Mouse (Mus musculus) heart, embryonic 15.5 days (tissue): ENCODE data around the gene Ywhah. TPM values are rescaled to one million over a fixed set of nuclear protein-coding genes. Genes with fewer than 3 reads are reported as not detected.
"Not testable (repeated sequence)": the region's sequence is repeated elsewhere in the genome, so short reads cannot be mapped to it uniquely, and the experiment has no call there.

Source experiments
- ATAC-seq: fragments of 200-750 bp; cut with Nextera tagmentation; replicated peaks from 2 replicates; pipeline ENCODE4 v1.8.0; 2017; ENCODE audit warnings: low read depth, moderate TSS enrichment; ENCODE audit not compliant: insufficient number of reproducible peaks, insufficient read depth, low FRiP score
- H3K27ac ChIP-seq: fragments of 300-500 bp; sonication (generic); 2 replicates; pipeline ENCODE4 v1.5.1; 2015; ENCODE audit warnings: mild to moderate bottlenecking, inconsistent platforms
- H3K27me3 ChIP-seq: fragments of 300-500 bp; sonication (generic); 2 replicates; pipeline ENCODE4 v1.6.1; 2015; ENCODE audit warnings: inconsistent platforms
- H3K36me3 ChIP-seq: fragments of 300-500 bp; sonication (generic); 2 replicates; pipeline ENCODE4 v1.6.1; 2015; ENCODE audit warnings: mild to moderate bottlenecking, inconsistent platforms
- H3K4me1 ChIP-seq: fragments of 300-500 bp; sonication (generic); replicated peaks from 2 replicates; pipeline ENCODE4 v1.6.1; 2015; ENCODE audit warnings: inconsistent platforms
- H3K4me2 ChIP-seq: fragments of 300-500 bp; sonication (generic); 2 replicates; pipeline ENCODE4 v1.6.1; 2015; ENCODE audit warnings: inconsistent platforms, mild to moderate bottlenecking, moderate library complexity
- H3K4me3 ChIP-seq: fragments of 300-500 bp; sonication (generic); 2 replicates; pipeline ENCODE4 v1.5.1; 2015; ENCODE audit warnings: mild to moderate bottlenecking, inconsistent platforms
- H3K9ac ChIP-seq: fragments of 300-500 bp; sonication (generic); 2 replicates; pipeline ENCODE4 v1.6.1; 2015; ENCODE audit warnings: mild to moderate bottlenecking, inconsistent platforms
- H3K9me3 ChIP-seq: fragments of 300-500 bp; sonication (generic); replicated peaks from 2 replicates; pipeline ENCODE4 v1.6.1; 2016; ENCODE audit warnings: inconsistent platforms
- WGBS: fragments of 180-500 bp; shearing (Covaris S2); methylation state at CpG from one replicate; pipeline ENCODE4 v1.1.7; 2015; ENCODE audit warnings: mixed read lengths; 5-methylcytosine and 5-hydroxymethylcytosine counted together
- polyA plus RNA-seq: library from polyadenylated mRNA; unstranded; fragments of >200 nt; fragmentation: Nextera tagmentation; extraction: Ambion mirVana; gene quantifications from 2 replicates; pipeline ENCODE4 v1.2.1, GENCODE M21; 2015

Gene Ywhah
- polyA plus RNA-seq, 1 experiment from 2014 or later, result 441 TPM

DNA sequence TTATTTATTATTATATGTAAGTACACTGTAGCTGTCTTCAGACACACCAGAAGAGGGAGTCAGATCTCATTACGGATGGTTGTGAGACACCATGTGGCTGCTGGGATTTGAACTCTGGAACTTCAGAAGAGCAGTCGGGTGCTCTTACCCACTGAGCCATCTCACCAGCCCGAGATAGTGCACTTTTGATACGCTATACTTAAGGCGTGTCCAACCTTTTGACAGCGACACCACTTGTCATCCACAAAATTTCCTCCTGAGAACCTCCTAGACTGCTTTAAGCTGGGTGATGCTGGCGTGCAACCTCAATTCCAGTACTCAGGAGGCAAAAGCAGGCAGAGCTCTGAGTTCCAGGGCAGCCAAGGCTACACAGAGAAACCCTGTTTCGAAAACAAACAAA is 15.0 kb downstream of the Ywhah start:
- H3K4me1 ChIP-seq, ATAC-seq, H3K27me3 ChIP-seq, H3K9me3 ChIP-seq, H3K4me2 ChIP-seq, H3K4me3 ChIP-seq, H3K36me3 ChIP-seq, H3K9ac ChIP-seq, H3K27ac ChIP-seq: not testable (repeated sequence)
- WGBS, result 34% methylated on average over 8 of the region's 8 CpGs

- ATAC-seq, result no peak
- Histone ChIP-seq H3K9me3 (no peaks in the 10 kb centered on the region), H3K4me3 (no peak overlapping the region), H3K36me3 (no peaks in the 10 kb centered on the region), H3K27me3 (no peaks in the 10 kb centered on the region), H3K4me2 (no peak overlapping the region), H3K9ac (no peak overlapping the region), H3K4me1 (peaks cover 6% of the 10 kb centered on the region; the same call in 1 of the 2 replicates), H3K27ac (no peak overlapping the region)
- WGBS, result 18% methylated on average over 7 of the region's 7 CpGs
Observed at GRCm38 (mm10) chr5:33034100-33034499, 15.5 kb downstream of the Ywhah start.

GRCm38 (mm10) chr5:33034916-33035315 is 16.3 kb downstream of the Ywhah start:
- Histone ChIP-seq H3K9ac (no peak overlapping the region), H3K4me3 (no peak overlapping the region), H3K36me3 (no peaks in the 10 kb centered on the region), H3K4me2 (no peak overlapping the region), H3K27me3 (no peaks in the 10 kb centered on the region), H3K9me3 (no peaks in the 10 kb centered on the region), H3K27ac (no peak overlapping the region), H3K4me1 (peaks cover 10% of the 10 kb centered on the region)
- 35% methylated on average over 3 of the region's 3 CpGs for WGBS
- no peak for ATAC-seq

DNA sequence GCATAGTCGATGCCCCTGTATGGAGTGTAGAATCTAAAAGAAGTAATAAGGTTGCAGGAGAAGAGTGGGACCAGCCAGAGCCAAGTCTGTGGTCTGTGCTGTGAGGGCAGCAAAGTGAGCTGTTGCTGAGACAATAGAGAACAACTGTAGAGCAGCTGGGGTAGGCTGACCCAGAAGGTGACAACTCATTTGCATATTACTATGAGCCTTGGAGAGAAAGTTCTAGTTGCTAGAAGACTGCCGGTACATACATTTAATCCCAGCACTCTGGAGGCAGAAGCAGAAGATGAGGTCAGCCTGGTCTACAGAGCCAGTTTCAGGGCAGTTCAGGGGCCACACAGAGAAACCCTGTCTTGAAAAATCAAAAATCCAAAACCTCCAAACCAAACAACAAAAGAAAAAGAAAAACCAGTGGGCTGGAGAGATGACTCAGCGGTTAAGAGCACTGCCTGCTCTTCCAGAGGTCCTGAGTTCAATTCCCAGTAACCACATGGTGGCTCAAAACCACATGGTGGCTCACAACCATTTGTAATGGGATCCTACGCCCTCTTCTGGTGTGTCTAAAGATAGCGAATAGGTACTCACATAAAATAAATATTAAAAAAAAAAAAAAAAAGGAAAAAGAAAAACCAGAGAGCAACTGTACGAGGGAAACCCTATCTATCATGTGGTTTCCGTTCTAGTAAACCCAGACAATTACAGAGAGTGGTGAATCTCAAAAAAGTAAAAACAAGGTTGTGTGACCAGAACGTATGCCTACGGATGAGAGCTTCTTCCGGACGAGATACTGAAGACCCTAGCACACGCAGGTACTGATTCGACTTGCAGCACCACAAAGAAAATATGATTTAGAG is 20.3 kb downstream of the Ywhah start:
- H3K27me3 ChIP-seq, result no peaks in the 10 kb centered on the region
- peaks cover 3% of the 10 kb centered on the region for H3K4me1 ChIP-seq
- no peak overlapping the region for H3K9ac ChIP-seq
- ATAC-seq, result no peak
- WGBS, result 39% methylated on average over 13 of the region's 13 CpGs
- no peak overlapping the region for H3K27ac ChIP-seq
- peak overlapping the region; percentile 17; the same call in 1 of the 2 replicates for H3K4me3 ChIP-seq
- no peaks in the 10 kb centered on the region for H3K36me3 ChIP-seq
- H3K4me2 ChIP-seq, result peak overlapping the region; percentile 58
- H3K9me3 ChIP-seq, result no peaks in the 10 kb centered on the region

GRCm38 (mm10) chr5:33039510-33039911 is 20.9 kb downstream of the Ywhah start:
- ATAC-seq, result no peak
- no peak overlapping the region for H3K27ac ChIP-seq
- H3K27me3 ChIP-seq, result no peaks in the 10 kb centered on the region
- peak overlapping the region; percentile 58 for H3K4me2 ChIP-seq
- peak overlapping the region; percentile 34; the same call in 1 of the 2 replicates for H3K9ac ChIP-seq
- no peaks in the 10 kb centered on the region for H3K9me3 ChIP-seq
- no peaks in the 10 kb centered on the region for H3K36me3 ChIP-seq
- peaks cover 3% of the 10 kb centered on the region for H3K4me1 ChIP-seq
- 5% methylated on average over 13 of the region's 13 CpGs for WGBS
- peak overlapping the region; percentile 17 for H3K4me3 ChIP-seq

DNA sequence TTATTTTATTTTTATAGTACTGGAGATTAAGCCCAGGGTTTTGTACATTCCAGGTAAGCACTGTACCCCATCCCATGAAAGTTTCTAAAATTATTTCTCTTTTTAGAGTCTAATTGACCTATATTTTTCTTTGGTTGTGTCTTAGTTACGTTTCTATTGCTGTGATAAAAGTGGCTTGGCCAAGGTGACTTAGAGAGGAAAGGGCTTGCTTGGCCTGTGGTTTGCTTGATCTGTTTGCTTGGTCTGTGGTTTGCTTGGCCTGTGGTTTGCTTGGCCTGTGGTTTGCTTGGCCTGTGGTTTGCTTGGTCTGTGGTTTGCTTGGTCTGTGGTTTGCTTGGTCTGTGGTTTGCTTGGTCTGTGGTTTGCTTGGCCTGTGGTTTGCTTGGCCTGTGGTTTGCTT is 22.1 kb downstream of the Ywhah start:
- not testable (repeated sequence) for H3K9me3 ChIP-seq, ATAC-seq, H3K27ac ChIP-seq, H3K4me3 ChIP-seq, H3K4me1 ChIP-seq, H3K9ac ChIP-seq, H3K4me2 ChIP-seq, H3K27me3 ChIP-seq, H3K36me3 ChIP-seq
- 80% methylated on average over 1 of the region's 1 CpGs for WGBS

DNA sequence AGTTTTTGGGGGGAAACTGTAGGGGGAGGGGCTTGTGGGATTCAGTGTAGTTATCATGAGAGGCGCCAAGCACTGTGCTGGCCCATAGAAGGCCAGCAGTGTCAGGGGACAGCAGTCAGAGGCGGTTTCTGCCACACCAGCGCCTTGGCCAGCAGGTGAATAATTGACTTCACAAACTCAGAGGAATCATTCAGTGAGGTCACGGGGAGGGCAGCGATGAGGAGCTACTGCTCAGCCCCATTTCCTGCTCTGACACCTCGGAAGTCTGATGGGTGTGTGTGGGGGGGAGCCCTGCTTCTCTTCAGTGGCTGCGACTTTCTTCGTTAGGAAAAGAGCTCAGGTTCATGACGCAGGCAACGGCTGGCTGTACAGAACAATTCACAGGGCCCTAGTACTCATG is 24.8 kb downstream of the Ywhah start:
- H3K9me3 ChIP-seq, result no peaks in the 10 kb centered on the region
- no peak for ATAC-seq
- H3K4me1 ChIP-seq, result peaks cover 3% of the 10 kb centered on the region
- WGBS, result 54% methylated on average over 10 of the region's 10 CpGs
- no peak overlapping the region for H3K4me3 ChIP-seq
- no peak overlapping the region for H3K27ac ChIP-seq
- H3K27me3 ChIP-seq, result no peaks in the 10 kb centered on the region
- no peak overlapping the region for H3K4me2 ChIP-seq
- H3K36me3 ChIP-seq, result no peaks in the 10 kb centered on the region
- no peak overlapping the region for H3K9ac ChIP-seq

DNA sequence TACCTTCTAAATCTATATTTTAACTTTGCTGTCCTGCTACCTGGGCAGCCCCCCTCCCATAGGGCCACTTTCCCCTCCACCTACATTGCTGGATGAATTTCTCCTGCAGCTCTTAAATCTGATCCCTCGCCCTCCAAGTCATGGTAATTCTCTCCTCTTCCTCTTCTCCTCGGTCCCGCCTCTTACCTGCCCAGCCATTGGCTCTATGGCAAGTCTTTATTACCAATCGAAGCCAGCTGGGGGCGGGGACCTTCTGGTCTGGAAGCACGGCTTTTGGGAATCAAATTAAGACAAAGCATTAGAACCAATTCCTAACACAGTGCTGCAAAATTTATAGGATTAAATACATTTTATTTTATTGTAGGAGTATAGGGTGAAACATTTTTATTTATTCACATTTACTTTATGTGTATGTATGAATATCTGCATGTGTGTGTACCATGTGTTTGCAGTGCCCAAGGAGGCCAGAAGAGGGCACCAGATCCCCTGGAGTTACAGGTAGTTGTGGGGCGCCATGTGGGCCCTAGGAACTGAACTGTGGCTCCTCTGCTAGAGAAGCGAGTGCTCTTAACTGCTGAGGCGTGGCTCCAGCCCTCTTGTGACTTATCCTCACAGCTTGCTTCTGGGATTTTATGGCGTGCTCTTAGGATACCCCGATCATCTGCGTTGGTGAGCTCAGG is 26.2 kb downstream of the Ywhah start:
- no peak overlapping the region for H3K4me3 ChIP-seq
- no peak overlapping the region for H3K4me2 ChIP-seq
- H3K27ac ChIP-seq, result no peak overlapping the region
- no peaks in the 10 kb centered on the region for H3K4me1 ChIP-seq
- no peak for ATAC-seq
- no peaks in the 10 kb centered on the region for H3K36me3 ChIP-seq
- H3K9me3 ChIP-seq, result no peaks in the 10 kb centered on the region
- no peaks in the 10 kb centered on the region for H3K27me3 ChIP-seq
- no peak overlapping the region for H3K9ac ChIP-seq
- WGBS, result 89% methylated on average over 12 of the region's 12 CpGs

GRCm38 (mm10) chr5:33045316-33045705 is 26.7 kb downstream of the Ywhah start:
- no peak overlapping the region for H3K4me3 ChIP-seq
- WGBS, result 81% methylated on average over 6 of the region's 6 CpGs
- H3K4me1 ChIP-seq, result no peaks in the 10 kb centered on the region
- no peak overlapping the region for H3K9ac ChIP-seq
- no peak overlapping the region for H3K27ac ChIP-seq
- no peaks in the 10 kb centered on the region for H3K36me3 ChIP-seq
- H3K9me3 ChIP-seq, result no peaks in the 10 kb centered on the region
- no peak for ATAC-seq
- no peak overlapping the region for H3K4me2 ChIP-seq
- H3K27me3 ChIP-seq, result no peaks in the 10 kb centered on the region

DNA sequence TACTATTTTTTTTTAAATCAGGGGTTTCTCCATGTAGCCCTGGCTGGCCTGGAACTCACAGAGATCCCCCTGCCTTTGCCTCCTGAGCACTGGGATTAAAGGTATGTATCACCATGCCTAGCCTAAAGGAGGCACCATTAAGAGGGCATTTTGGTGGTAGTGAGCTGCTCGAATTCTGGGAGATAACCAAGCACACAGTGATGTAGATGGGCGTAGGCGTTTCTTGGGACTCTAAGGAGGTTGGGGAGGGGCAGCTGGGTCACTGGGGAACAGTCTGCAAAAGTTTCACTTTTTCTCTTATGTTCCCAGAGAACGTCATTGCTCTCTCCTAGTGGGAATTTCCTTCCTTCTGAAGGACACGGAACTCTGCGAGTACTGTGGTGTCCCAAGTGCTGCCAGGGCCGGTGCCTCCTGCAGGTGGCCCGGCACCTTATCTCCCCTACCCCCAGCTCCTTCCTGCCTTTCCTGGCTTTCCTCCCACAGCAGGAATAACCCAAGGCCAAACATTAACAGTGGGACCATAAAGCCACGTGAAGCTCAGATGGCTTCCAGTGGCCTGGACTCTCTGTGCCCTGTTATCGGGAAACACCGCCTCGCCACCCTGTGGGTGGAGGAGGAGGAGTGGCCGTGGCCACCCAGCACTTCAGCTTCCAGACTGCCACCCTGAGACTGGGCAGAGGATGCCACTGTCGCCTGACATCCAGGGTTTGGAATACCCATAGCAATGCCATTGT is 34.4 kb downstream of the Ywhah start:
- Histone ChIP-seq H3K4me2 (no peak overlapping the region), H3K9me3 (no peaks in the 10 kb centered on the region), H3K4me3 (no peak overlapping the region), H3K27ac (no peak overlapping the region), H3K27me3 (no peaks in the 10 kb centered on the region), H3K9ac (no peak overlapping the region), H3K36me3 (no peaks in the 10 kb centered on the region), H3K4me1 (no peaks in the 10 kb centered on the region)
- no peak for ATAC-seq
- WGBS, result 60% methylated on average over 14 of the region's 14 CpGs

- H3K9me3 ChIP-seq, result no peaks in the 10 kb centered on the region
- no peaks in the 10 kb centered on the region for H3K4me1 ChIP-seq
- H3K4me3 ChIP-seq, result no peak overlapping the region
- no peaks in the 10 kb centered on the region for H3K27me3 ChIP-seq
- WGBS, result 73% methylated on average over 10 of the region's 10 CpGs
- H3K4me2 ChIP-seq, result no peak overlapping the region
- no peak overlapping the region for H3K9ac ChIP-seq
- ATAC-seq, result no peak
- no peak overlapping the region for H3K27ac ChIP-seq
- H3K36me3 ChIP-seq, result no peaks in the 10 kb centered on the region
Observed at GRCm38 (mm10) chr5:33056126-33056765, 37.6 kb downstream of the Ywhah start.
